ENCODE assay signal across 8 mouse cellular contexts in the genomic region with DNA sequence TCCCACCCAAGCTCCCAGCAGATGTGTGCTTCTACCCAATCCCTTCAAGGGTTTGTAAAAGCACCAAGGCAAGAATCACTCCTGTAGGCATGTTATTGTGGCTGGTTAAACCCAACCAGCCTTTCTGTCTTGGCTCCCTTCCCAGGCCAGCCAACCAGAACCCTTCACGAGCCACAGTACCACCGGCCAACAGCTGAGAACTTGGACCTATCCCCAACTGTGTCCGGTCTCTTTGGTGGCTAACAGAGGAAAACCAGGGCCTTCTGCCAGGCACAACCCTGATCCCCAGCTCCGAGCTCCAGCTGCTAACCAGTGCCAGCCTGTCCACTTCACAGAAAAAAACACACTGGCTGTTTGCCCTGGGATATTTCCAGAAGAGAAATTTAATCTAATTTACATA. TPM values are rescaled to one million over a fixed set of nuclear protein-coding genes. Genes with fewer than 3 reads are reported as not detected.
DNase-seq lines count a peak whose midpoint lies in the region.

No protein-coding gene starts in this region.

- peak; percentile 29 for DNase-seq in lung, postnatal 10 days
- DNase-seq in lung, postnatal 4 days = no peak
- DNase-seq in cerebellum, adult 18-20 months = peak; percentile 73 to 76
- peak; percentile 78 for DNase-seq in gastrocnemius, postnatal 25 days
- DNase-seq in layer of hippocampus, adult 9-10 months (ENCODE audit: low spot score) = peak; percentile 41
- DNase-seq in right cerebral cortex, postnatal 36 days (ENCODE audit: low spot score in 2 of 2) = peak; percentile 61 to 63
- no peak for DNase-seq in embryo, embryonic 9.5 days (ENCODE audit: extremely low spot score)
- DNase-seq in urinary bladder, postnatal 10 days (ENCODE audit: low spot score) = no peak

RNA-seq across cellular contexts. Expression of a gene that starts 3.3 kb away (rescaled TPM):
- 10 to 100 TPM; 26.0 to 33.3 TPM for total RNA-seq in gastrocnemius, postnatal 25 days (2021)

RNA-seq across cellular contexts. Expression of a gene that starts 32.7 kb away (rescaled TPM):
- 10 to 100 TPM; 28.2 to 37.0 TPM for total RNA-seq in gastrocnemius, postnatal 25 days (2021)

RNA-seq across cellular contexts. Expression of a gene that starts 35.5 kb away (rescaled TPM):
- 10 to 100 TPM; 10.9 TPM for total RNA-seq in gastrocnemius, postnatal 25 days (2021)

RNA-seq across cellular contexts. Expression of a gene that starts 49.7 kb away (rescaled TPM):
- under 1 TPM in 1 of 2 experiments, not detected in 1; 0.27 TPM for total RNA-seq in gastrocnemius, postnatal 25 days (2021)

Comparison
In these comparisons a context has a peak if more than half of its experiments do, and no peak if none do; other contexts are left out.
1. DNase-seq: peak in lung, postnatal 10 days (single experiment), cerebellum, adult 18-20 months (2 of 2), gastrocnemius, postnatal 25 days (single experiment), layer of hippocampus, adult 9-10 months (single experiment) and right cerebral cortex, postnatal 36 days (2 of 2); none in lung, postnatal 4 days (0 of 2), embryo, embryonic 9.5 days (single experiment) and urinary bladder, postnatal 10 days (single experiment).